Mouse (Mus musculus) liver, postnatal 0 days (tissue): ENCODE measurements around the gene Pkn3.

ENCODE experiments used
- CTCF ChIP-seq: sonication (generic); IDR thresholded peaks from 2 replicates; pipeline ENCODE4 v1.5.1; 2016; ENCODE audit warnings: antibody characterized with exemption, low read depth
- EP300 ChIP-seq: IDR thresholded peaks from 2 replicates; pipeline ENCODE4 v1.6.1; 2016; ENCODE audit warnings: antibody characterized with exemption, low read depth, mild to moderate bottlenecking

DNA sequence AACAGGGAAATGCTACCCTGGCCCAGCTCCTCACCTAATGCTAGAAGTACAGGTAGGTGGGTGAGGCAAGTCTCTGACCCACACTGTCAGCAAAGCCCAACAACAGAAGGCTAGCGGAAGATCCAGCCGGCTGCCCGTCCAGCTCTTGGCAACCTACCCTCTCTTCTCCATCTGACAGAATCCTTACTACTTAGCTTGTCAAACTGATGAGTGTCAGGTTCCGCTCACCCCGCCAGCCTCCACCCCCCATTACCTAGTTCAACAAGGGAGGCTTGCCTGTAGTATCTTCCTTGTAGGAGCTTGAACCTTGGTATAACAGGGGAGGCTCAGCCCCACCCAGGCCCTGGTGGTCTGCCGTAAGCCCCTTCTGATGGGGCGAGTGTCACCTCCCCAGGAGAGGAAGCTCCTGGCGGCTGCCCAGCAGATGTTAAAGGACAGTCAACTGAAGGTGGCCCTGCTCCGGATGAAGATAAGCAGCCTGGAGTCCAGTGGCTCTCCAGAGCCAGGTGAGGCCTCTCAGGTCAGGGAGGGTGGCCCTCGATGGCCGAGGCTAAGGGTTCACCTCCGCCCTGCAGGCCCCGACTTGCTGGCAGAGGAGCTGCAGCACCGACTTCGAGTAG, 2.8 kb downstream of the Pkn3 start:
- TF ChIP-seq CTCF (no peak), EP300 (no peak)
